In genomic region chr1:184851166-184851565, GRCm38 (mm10) we compare ENCODE assay signal across 8 mouse cellular contexts. TPM values are rescaled to one million over a fixed set of nuclear protein-coding genes. Genes with fewer than 3 reads are reported as not detected.
A peak's percentile ranks its signal among the peaks of the same experiment; 100 is the strongest.
DNase-seq lines count a peak whose midpoint lies in the region; ATAC-seq and TF ChIP-seq lines count a peak whose summit lies in the region.

No protein-coding gene starts in this region.

- no peak for TF ChIP-seq CTCF in stomach, postnatal 0 days (IDR thresholded peaks at IDR 0.05; ENCODE audit: low read depth)
- TF ChIP-seq CTCF in kidney, postnatal 0 days (IDR thresholded peaks at IDR 0.05; ENCODE audit: low read depth): no peak

- H3K4me3 ChIP-seq in stomach, embryonic 15.5 days (replicated peaks): no peak overlapping the region
- no peak overlapping the region for H3K4me3 ChIP-seq in stomach, postnatal 0 days (ENCODE audit: low read depth, low read length)
- no peak overlapping the region for H3K4me3 ChIP-seq in kidney, postnatal 0 days (replicated peaks; ENCODE audit: low read depth, low read length)

- no peaks in the 10 kb centered on the region for H3K27me3 ChIP-seq in stomach, embryonic 15.5 days (replicated peaks)
- no peaks in the 10 kb centered on the region for H3K27me3 ChIP-seq in stomach, postnatal 0 days (ENCODE audit: control insufficient read depth, insufficient read depth, low read length)
- no peaks in the 10 kb centered on the region for H3K27me3 ChIP-seq in kidney, postnatal 0 days (ENCODE audit: insufficient read depth, low read length)

- H3K27ac ChIP-seq in stomach, embryonic 15.5 days: peak overlapping the region; percentile 41
- H3K27ac ChIP-seq in stomach, postnatal 0 days (replicated peaks): no peak overlapping the region; the same call in 1 of the 2 replicates
- H3K27ac ChIP-seq in kidney, postnatal 0 days: peak overlapping the region; percentile 43

- WGBS in stomach, embryonic 15.5 days: 43% methylated on average over 7 of the region's 7 CpGs
- WGBS in stomach, postnatal 0 days: 52% methylated on average over 7 of the region's 7 CpGs
- WGBS in kidney, postnatal 0 days: 18% methylated on average over 7 of the region's 7 CpGs

- no peak overlapping the region for H3K9ac ChIP-seq in stomach, embryonic 15.5 days
- no peak overlapping the region for H3K9ac ChIP-seq in stomach, postnatal 0 days (ENCODE audit: low read length)
- H3K9ac ChIP-seq in kidney, postnatal 0 days (ENCODE audit: low read depth, low read length): 0 out of 2 replicates have a peak overlapping the region, but pooled peaks have one; percentile 23

- no peaks in the 10 kb centered on the region for H3K36me3 ChIP-seq in stomach, embryonic 15.5 days
- H3K36me3 ChIP-seq in stomach, postnatal 0 days (ENCODE audit: control insufficient read depth, insufficient read depth, low read length): no peaks in the 10 kb centered on the region
- no peaks in the 10 kb centered on the region for H3K36me3 ChIP-seq in kidney, postnatal 0 days (ENCODE audit: insufficient read depth, low read length)

- TF ChIP-seq EP300 in stomach, postnatal 0 days (optimal IDR thresholded peaks at IDR 0.05): no peak

- peaks cover 6% of the 10 kb centered on the region; the same call in 1 of the 2 replicates for H3K4me1 ChIP-seq in stomach, embryonic 15.5 days
- peaks cover 6% of the 10 kb centered on the region; the same call in 1 of the 2 replicates for H3K4me1 ChIP-seq in stomach, postnatal 0 days (replicated peaks; ENCODE audit: control insufficient read depth, insufficient read depth)
- peaks cover 3% of the 10 kb centered on the region; the same call in 1 of the 2 replicates for H3K4me1 ChIP-seq in kidney, postnatal 0 days (replicated peaks; ENCODE audit: insufficient read depth, low read length)

- peak; percentile 25 to 38 for DNase-seq in heart, adult 9 months (ENCODE audit: low spot score in 2 of 2)
- no peak for DNase-seq in heart, adult 8-10 months (ENCODE audit: low spot score)
- DNase-seq in stomach, postnatal 0 days (ENCODE audit: low spot score): no peak
- peak; percentile 46 for DNase-seq in kidney, postnatal 0 days (ENCODE audit: low spot score)
- DNase-seq in yolk sac, embryonic 10.5 days (ENCODE audit: low spot score): peak; percentile 66
- DNase-seq in spleen, postnatal 36 days (ENCODE audit: low spot score in 2 of 2): no peak
- no peak for DNase-seq in cerebellum, adult 8-10 months

- no peak overlapping the region for H3K4me2 ChIP-seq in stomach, embryonic 15.5 days
- no peak overlapping the region for H3K4me2 ChIP-seq in stomach, postnatal 0 days (replicated peaks; ENCODE audit: low read depth)
- no peak overlapping the region for H3K4me2 ChIP-seq in kidney, postnatal 0 days (ENCODE audit: low read length)

- H3K9me3 ChIP-seq in stomach, embryonic 15.5 days: no peaks in the 10 kb centered on the region
- no peaks in the 10 kb centered on the region for H3K9me3 ChIP-seq in stomach, postnatal 0 days (ENCODE audit: control insufficient read depth, low read length)
- no peaks in the 10 kb centered on the region for H3K9me3 ChIP-seq in kidney, postnatal 0 days (replicated peaks; ENCODE audit: low read length)

- ATAC-seq in stomach, embryonic 15.5 days (ENCODE audit: insufficient read depth, low FRiP score, low read depth): no peak
- ATAC-seq in stomach, postnatal 0 days (ENCODE audit: low FRiP score, low TSS enrichment): no peak
- ATAC-seq in kidney, postnatal 0 days (replicated peaks; ENCODE audit: low FRiP score, low read depth): no peak

RNA-seq across cellular contexts. Expression of gene Marc2, which starts 4.9 kb away (rescaled TPM):
- 100 to 1,000 TPM; 113 to 146 (median 132) TPM for total RNA-seq in heart, adult 8-10 months (2022)
- polyA plus RNA-seq in stomach, embryonic 15.5 days (2015; fragmentation: Nextera tagmentation; extraction: Ambion mirVana): 256 and 262 TPM in 2 replicates
- 197 and 217 TPM in 2 replicates for polyA plus RNA-seq in stomach, postnatal 0 days (2015; fragmentation: Nextera tagmentation; extraction: Ambion mirVana)
- 318 and 327 TPM in 2 replicates for polyA plus RNA-seq in kidney, postnatal 0 days (2015; fragmentation: Nextera tagmentation; extraction: Ambion mirVana)

RNA-seq across cellular contexts. Expression of gene C130074G19Rik, which starts 31.9 kb away (rescaled TPM):
- 10 to 100 TPM; 15.4 to 19.9 (median 18.0) TPM for total RNA-seq in heart, adult 8-10 months (2022)
- polyA plus RNA-seq in stomach, embryonic 15.5 days (2015; fragmentation: Nextera tagmentation; extraction: Ambion mirVana): 2.0 and 2.5 TPM in 2 replicates
- 1.9 TPM in 2 replicates for polyA plus RNA-seq in stomach, postnatal 0 days (2015; fragmentation: Nextera tagmentation; extraction: Ambion mirVana)
- 7.4 and 7.6 TPM in 2 replicates for polyA plus RNA-seq in kidney, postnatal 0 days (2015; fragmentation: Nextera tagmentation; extraction: Ambion mirVana)

RNA-seq across cellular contexts. Expression of gene Marc1, which starts 40.1 kb away (rescaled TPM):
- not detected for total RNA-seq in heart, adult 8-10 months (2022)
- 0.83 and 2.0 TPM in 2 replicates for polyA plus RNA-seq in stomach, embryonic 15.5 days (2015; fragmentation: Nextera tagmentation; extraction: Ambion mirVana)
- 0.32 and 0.65 TPM in 2 replicates for polyA plus RNA-seq in stomach, postnatal 0 days (2015; fragmentation: Nextera tagmentation; extraction: Ambion mirVana)
- 0.23 and 0.29 TPM in 2 replicates for polyA plus RNA-seq in kidney, postnatal 0 days (2015; fragmentation: Nextera tagmentation; extraction: Ambion mirVana)

Comparison
In these comparisons a context has a peak if more than half of its experiments do, and no peak if none do; other contexts are left out.
1. DNase-seq: peak in heart, adult 9 months (2 of 2), kidney, postnatal 0 days (single experiment) and yolk sac, embryonic 10.5 days (single experiment); none in heart, adult 8-10 months (single experiment), stomach, postnatal 0 days (single experiment), spleen, postnatal 36 days (0 of 2) and cerebellum, adult 8-10 months (single experiment).